ENCODE assay signal across 28 mouse cellular contexts in genomic region chr3:9563562-9563961, GRCm38 (mm10). TPM values are rescaled to one million over a fixed set of nuclear protein-coding genes. Genes with fewer than 3 reads are reported as not detected.
DNase-seq lines count a peak whose midpoint lies in the region; ATAC-seq and TF ChIP-seq lines count a peak whose summit lies in the region.
"Had no signal": no experiment of that assay in that cellular context is flagged by ENCODE, and none has a peak within 500 bp of the region (broad histone marks: within the 10 kb centered on the region; RNA-seq: fewer than 3 reads in every experiment).

No protein-coding gene starts in this region.

- no peak overlapping the region for H3K4me2 ChIP-seq in forebrain, embryonic 14.5 days (ENCODE audit: low read length)
- no peak overlapping the region for H3K4me2 ChIP-seq in forebrain, embryonic 11.5 days (ENCODE audit: low read depth, low read length, severe bottlenecking)
- H3K4me2 ChIP-seq: embryonic facial prominence, embryonic 13.5 days; heart, embryonic 12.5 days; hindbrain, embryonic 14.5 days; limb, embryonic 15.5 days; liver, embryonic 13.5 days; midbrain, embryonic 12.5 days; neural tube, embryonic 12.5 days had no signal

- no peaks in the 10 kb centered on the region for H3K27me3 ChIP-seq in forebrain, embryonic 14.5 days (replicated peaks; ENCODE audit: control insufficient read depth, insufficient read depth, low read length)
- H3K27me3 ChIP-seq in forebrain, embryonic 11.5 days (ENCODE audit: control insufficient read depth, insufficient read depth, low read length), result no peaks in the 10 kb centered on the region
- H3K27me3 ChIP-seq: embryonic facial prominence, embryonic 13.5 days; heart, embryonic 12.5 days; limb, embryonic 15.5 days; liver, embryonic 13.5 days; neural tube, embryonic 12.5 days had no signal

- H3K36me3 ChIP-seq in forebrain, embryonic 14.5 days (ENCODE audit: control insufficient read depth, insufficient read depth, low read length), result no peaks in the 10 kb centered on the region
- H3K36me3 ChIP-seq in forebrain, embryonic 11.5 days (ENCODE audit: control insufficient read depth, insufficient read depth, low read length), result no peaks in the 10 kb centered on the region
- H3K36me3 ChIP-seq: midbrain, embryonic 12.5 days; neural tube, embryonic 12.5 days had no signal

- no peaks in the 10 kb centered on the region for H3K9me3 ChIP-seq in forebrain, embryonic 14.5 days (replicated peaks; ENCODE audit: control insufficient read depth, low read length)
- H3K9me3 ChIP-seq in forebrain, embryonic 11.5 days (ENCODE audit: control insufficient read depth, low read length), result no peaks in the 10 kb centered on the region
- H3K9me3 ChIP-seq: embryonic facial prominence, embryonic 13.5 days; heart, embryonic 12.5 days; limb, embryonic 10.5 days; limb, embryonic 15.5 days; liver, embryonic 13.5 days; midbrain, embryonic 12.5 days; neural tube, embryonic 12.5 days had no signal

- no peak overlapping the region for H3K4me3 ChIP-seq in forebrain, embryonic 14.5 days (ENCODE audit: low read depth, low read length)
- no peak overlapping the region for H3K4me3 ChIP-seq in forebrain, embryonic 11.5 days (ENCODE audit: low read depth, low read length)
- no peak overlapping the region for H3K4me3 ChIP-seq in left cerebral cortex, adult 2 months
- H3K4me3 ChIP-seq: embryonic facial prominence, embryonic 13.5 days; heart, adult 2 months; heart, embryonic 12.5 days; limb, embryonic 10.5 days; limb, embryonic 15.5 days; liver, embryonic 13.5 days; midbrain, embryonic 12.5 days; myocyte; neural tube, embryonic 12.5 days had no signal

- no peak for TF ChIP-seq CTCF in left cerebral cortex, adult 2 months (IDR thresholded peaks at IDR 0.05)

- H3K4me1 ChIP-seq in forebrain, embryonic 14.5 days (ENCODE audit: control insufficient read depth, insufficient read depth, low read length), result peaks cover 13% of the 10 kb centered on the region
- H3K4me1 ChIP-seq in forebrain, embryonic 11.5 days (replicated peaks; ENCODE audit: control insufficient read depth, insufficient read depth, low read length), result peaks cover 3% of the 10 kb centered on the region; the same call in 1 of the 2 replicates

- intact Hi-C loops in left cerebral cortex, adult 2 months (cut with DNase I), result no loop called here

- peak overlapping the region; percentile 29; the same call in 1 of the 2 replicates for H3K27ac ChIP-seq in forebrain, embryonic 14.5 days (ENCODE audit: low read depth, low read length)
- H3K27ac ChIP-seq in forebrain, embryonic 11.5 days (ENCODE audit: low read depth, low read length), result no peak overlapping the region
- no peak overlapping the region for H3K27ac ChIP-seq in left cerebral cortex, adult 2 months
- H3K27ac ChIP-seq: embryonic facial prominence, embryonic 13.5 days; heart, adult 2 months; limb, embryonic 10.5 days; limb, embryonic 15.5 days; liver, embryonic 13.5 days; midbrain, embryonic 12.5 days; neural tube, embryonic 12.5 days had no signal

- 72% methylated on average over 7 of the region's 7 CpGs for WGBS in forebrain, embryonic 14.5 days
- WGBS in forebrain, embryonic 11.5 days, result 84% methylated on average over 7 of the region's 7 CpGs

- H3K9ac ChIP-seq in forebrain, embryonic 14.5 days (ENCODE audit: low read length), result no peak overlapping the region
- H3K9ac ChIP-seq in forebrain, embryonic 11.5 days (ENCODE audit: low read length), result no peak overlapping the region
- H3K9ac ChIP-seq: embryonic facial prominence, embryonic 13.5 days; heart, embryonic 12.5 days; hindbrain, embryonic 14.5 days; limb, embryonic 15.5 days; liver, embryonic 13.5 days; midbrain, embryonic 12.5 days; neural tube, embryonic 12.5 days had no signal

- DNase-seq in forebrain, embryonic 14.5 days (ENCODE audit: low spot score), result no peak
- DNase-seq in forebrain, embryonic 11.5 days (ENCODE audit: low spot score), result no peak
- DNase-seq in ZHBTc4 (ENCODE audit: low read depth, low spot score), result peak; percentile 55
- peak; percentile 51 for DNase-seq in lung, postnatal 10 days
- no peak for DNase-seq in layer of hippocampus, adult 9-10 months (ENCODE audit: low spot score)
- DNase-seq in left cerebral cortex, adult 2 months (ENCODE audit: extremely low spot score in 1 of 2, low spot score in 2 of 2), result no peak
- DNase-seq: adrenal gland, adult 2 months; adrenal gland, postnatal 36 days; cerebellum, adult 18-20 months; cerebellum, postnatal 10 days; gastrocnemius, postnatal 25 days; heart, adult 2 months; kidney, adult 9 months; liver, embryonic 13.5 days; right cerebral cortex, adult 18-20 months; spleen, adult 18-20 months; thymus, postnatal 25 days had no signal

- ATAC-seq in forebrain, embryonic 14.5 days, result peak; percentile 57; the same call in 1 of the 2 replicates
- no peak for ATAC-seq in forebrain, embryonic 11.5 days (replicated peaks; ENCODE audit: low FRiP score)
- ATAC-seq in erythroid progenitor cell, adult 5-6 weeks (replicated peaks; ENCODE audit: low FRiP score, poor library complexity, severe bottlenecking), result no peak
- ATAC-seq: activated CD4-positive, CD25-positive, alpha-beta regulatory T cell, adult 4 months; intestine, postnatal 0 days had no signal

RNA-seq across cellular contexts. Expression of gene Zfp704, which starts 46.3 kb away (rescaled TPM):
- polyA plus RNA-seq in forebrain, embryonic 14.5 days (2014; fragmentation: Nextera tagmentation; extraction: Ambion mirVana), result 8.9 and 12.9 TPM in 2 replicates
- 7.8 and 8.1 TPM in 2 replicates for polyA plus RNA-seq in forebrain, embryonic 11.5 days (2014; fragmentation: Nextera tagmentation; extraction: Ambion mirVana)
- 10 to 100 TPM; 31.7 to 34.6 TPM for total RNA-seq in left cerebral cortex, adult 2 months (2021)
- 2.9 and 5.0 TPM in 2 replicates for total RNA-seq in erythroid progenitor cell, adult 5-6 weeks (2015; ENCODE audit: low replicate concordance)
- total RNA-seq in erythroid progenitor cell, adult 5-6 weeks (2017; ENCODE audit: low replicate concordance), result 1.1 and 1.2 TPM in 2 replicates

Comparison
In these comparisons a context has a peak if more than half of its experiments do, and no peak if none do; other contexts are left out.
1. DNase-seq: peak in ZHBTc4 (single experiment) and lung, postnatal 10 days (single experiment); none in forebrain, embryonic 14.5 days (single experiment), forebrain, embryonic 11.5 days (single experiment), layer of hippocampus, adult 9-10 months (single experiment) and left cerebral cortex, adult 2 months (0 of 2).
2. RNA of gene Zfp704, which starts 46.3 kb away (total RNA-seq): 31.7 to 34.6 TPM in left cerebral cortex, adult 2 months; 1.1 to 5.0 TPM in erythroid progenitor cell, adult 5-6 weeks; every median in the first group is over 4 times any median in the second.